ENCODE assay signal across 1 mouse cellular context in the genomic region with DNA sequence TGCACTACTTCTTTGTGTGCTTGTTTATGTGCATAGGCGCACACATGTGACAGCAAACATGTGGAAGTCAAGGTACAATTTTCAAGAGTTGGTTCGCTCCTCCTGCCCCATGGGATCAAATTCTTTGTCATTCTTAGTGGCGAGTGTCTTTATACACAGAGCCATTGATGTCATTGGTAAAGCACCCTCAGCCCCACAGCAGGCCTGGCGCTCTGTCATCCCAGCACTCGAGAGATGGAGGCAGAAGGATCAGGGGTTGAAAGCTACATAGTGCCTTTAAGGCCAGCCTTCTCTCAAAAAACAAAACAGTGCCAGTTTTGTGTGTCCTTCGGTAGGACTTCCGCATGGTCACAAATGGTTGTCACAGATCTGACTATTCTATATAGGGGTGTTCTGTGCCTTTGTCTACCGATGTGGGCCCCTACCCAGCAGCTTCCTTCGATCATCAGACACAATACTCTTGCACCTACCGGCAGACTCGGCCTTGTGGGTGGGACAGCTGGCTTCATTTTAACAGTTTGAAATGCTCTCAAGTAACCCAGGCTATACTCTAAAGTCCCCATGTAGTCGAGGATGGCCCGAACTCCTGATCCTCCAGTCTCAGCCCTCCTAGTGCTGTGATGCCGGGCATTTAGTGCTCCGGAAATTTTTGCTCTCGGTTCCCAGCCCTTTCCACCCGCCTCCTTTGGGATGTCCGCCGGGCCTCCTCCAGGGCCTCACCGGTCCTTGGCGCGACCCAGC.
TF ChIP-seq lines count a peak whose summit lies in the region.

No protein-coding gene starts in this region.

TF ChIP-seq in CH12.LX, 34 proteins besides CTCF, POLR2A, EP300 and RAD21:
- 0 out of 2 replicates have a peak, but pooled peaks have one; percentile 4 for TF ChIP-seq IRF4 (IDR thresholded peaks at IDR 0.05; ENCODE audit: low read depth, low read length)
- no peak for TF ChIP-seq ZKSCAN1 (IDR thresholded peaks at IDR 0.05; ENCODE audit: borderline replicate concordance, low read depth, low read length)
